Mouse (Mus musculus) midbrain, embryonic 12.5 days (tissue): ENCODE results near the gene Fndc1. TPM values are rescaled to one million over a fixed set of nuclear protein-coding genes. Genes with fewer than 3 reads are reported as not detected.

ENCODE experiments used
- ATAC-seq: fragments of 200-750 bp; cut with Nextera tagmentation; 2 replicates; pipeline ENCODE4 v1.8.0; 2017; ENCODE audit warnings: low read depth, moderate TSS enrichment, moderate library complexity; ENCODE audit not compliant: low FRiP score
- H3K27ac ChIP-seq: fragments of 300-500 bp; sonication (generic); replicated peaks from 2 replicates; pipeline ENCODE4 v1.5.1; 2016; ENCODE audit warnings: mild to moderate bottlenecking
- H3K27me3 ChIP-seq: fragments of 300-500 bp; sonication (generic); 2 replicates; pipeline ENCODE4 v1.6.1; 2016; ENCODE audit warnings: mild to moderate bottlenecking
- H3K36me3 ChIP-seq: fragments of 300-500 bp; sonication (generic); 2 replicates; pipeline ENCODE4 v1.6.1; 2016
- H3K4me1 ChIP-seq: fragments of 300-500 bp; sonication (generic); 2 replicates; pipeline ENCODE4 v1.6.1; 2016
- H3K4me2 ChIP-seq: fragments of 300-500 bp; sonication (generic); replicated peaks from 2 replicates; pipeline ENCODE4 v1.6.1; 2016; ENCODE audit warnings: mild to moderate bottlenecking, moderate library complexity
- H3K4me3 ChIP-seq: fragments of 300-500 bp; sonication (generic); 2 replicates; pipeline ENCODE4 v1.5.1; 2016; ENCODE audit warnings: mild to moderate bottlenecking
- H3K9ac ChIP-seq: fragments of 300-500 bp; sonication (generic); replicated peaks from 2 replicates; pipeline ENCODE4 v1.6.1; 2016; ENCODE audit warnings: mild to moderate bottlenecking, moderate library complexity
- H3K9me3 ChIP-seq: fragments of 300-500 bp; sonication (generic); 2 replicates; pipeline ENCODE4 v1.6.1; 2016; ENCODE audit warnings: mild to moderate bottlenecking
- WGBS: fragments of 180-500 bp; shearing (Covaris S2); methylation state at CpG from one replicate; pipeline ENCODE4 v1.1.7; 2016; 5-methylcytosine and 5-hydroxymethylcytosine counted together
- polyA plus RNA-seq: library from polyadenylated mRNA; unstranded; fragments of >200 nt; fragmentation: Nextera tagmentation; extraction: Ambion mirVana; gene quantifications from 2 replicates; pipeline ENCODE4 v1.2.1, GENCODE M21; 2016

Fndc1 gene
- polyA plus RNA-seq, 1 experiment from 2014 or later, result 0.93 TPM

GRCm38 (mm10) chr17:7814433-7814832, 12.7 kb downstream of the Fndc1 start:
- H3K4me1 ChIP-seq, result no peaks in the 10 kb centered on the region
- WGBS, result 60% methylated on average over 3 of the region's 3 CpGs
- H3K4me2 ChIP-seq, result no peak overlapping the region
- no peak overlapping the region for H3K27ac ChIP-seq
- H3K9me3 ChIP-seq, result no peaks in the 10 kb centered on the region
- no peak overlapping the region for H3K4me3 ChIP-seq
- no peak overlapping the region for H3K9ac ChIP-seq
- no peaks in the 10 kb centered on the region for H3K27me3 ChIP-seq
- no peak for ATAC-seq
- no peaks in the 10 kb centered on the region for H3K36me3 ChIP-seq

- H3K27ac ChIP-seq, result no peak overlapping the region
- no peaks in the 10 kb centered on the region for H3K36me3 ChIP-seq
- no peak overlapping the region for H3K9ac ChIP-seq
- no peaks in the 10 kb centered on the region for H3K27me3 ChIP-seq
- WGBS, result 84% methylated on average over 2 of the region's 2 CpGs
- no peaks in the 10 kb centered on the region for H3K9me3 ChIP-seq
- no peaks in the 10 kb centered on the region for H3K4me1 ChIP-seq
- no peak overlapping the region for H3K4me3 ChIP-seq
- H3K4me2 ChIP-seq, result no peak overlapping the region
- no peak for ATAC-seq
Observed at GRCm38 (mm10) chr17:7808043-7808442, 19.1 kb downstream of the Fndc1 start.

- H3K9ac ChIP-seq, result no peak overlapping the region
- no peak overlapping the region for H3K4me2 ChIP-seq
- no peak for ATAC-seq
- no peaks in the 10 kb centered on the region for H3K9me3 ChIP-seq
- H3K27me3 ChIP-seq, result no peaks in the 10 kb centered on the region
- H3K4me3 ChIP-seq, result no peak overlapping the region
- H3K4me1 ChIP-seq, result no peaks in the 10 kb centered on the region
- 84% methylated on average over 6 of the region's 6 CpGs for WGBS
- H3K27ac ChIP-seq, result no peak overlapping the region
- H3K36me3 ChIP-seq, result no peaks in the 10 kb centered on the region
Observed at GRCm38 (mm10) chr17:7805105-7805504, 22.0 kb downstream of the Fndc1 start.

- H3K9ac ChIP-seq, result no peak overlapping the region
- no peaks in the 10 kb centered on the region for H3K27me3 ChIP-seq
- no peak for ATAC-seq
- WGBS, result 86% methylated on average over 9 of the region's 9 CpGs
- H3K36me3 ChIP-seq, result no peaks in the 10 kb centered on the region
- H3K4me3 ChIP-seq, result no peak overlapping the region
- no peak overlapping the region for H3K27ac ChIP-seq
- H3K4me2 ChIP-seq, result no peak overlapping the region
- H3K9me3 ChIP-seq, result no peaks in the 10 kb centered on the region
- H3K4me1 ChIP-seq, result no peaks in the 10 kb centered on the region
Observed at GRCm38 (mm10) chr17:7802483-7802882, 24.6 kb downstream of the Fndc1 start.

- Histone ChIP-seq H3K27me3 (no peaks in the 10 kb centered on the region), H3K4me1 (no peaks in the 10 kb centered on the region), H3K27ac (no peak overlapping the region), H3K36me3 (no peaks in the 10 kb centered on the region), H3K4me3 (no peak overlapping the region), H3K9ac (no peak overlapping the region), H3K9me3 (no peaks in the 10 kb centered on the region), H3K4me2 (no peak overlapping the region)
- 66% methylated on average over 3 of the region's 3 CpGs for WGBS
- no peak for ATAC-seq
Observed at GRCm38 (mm10) chr17:7799894-7800293, 27.2 kb downstream of the Fndc1 start.

DNA sequence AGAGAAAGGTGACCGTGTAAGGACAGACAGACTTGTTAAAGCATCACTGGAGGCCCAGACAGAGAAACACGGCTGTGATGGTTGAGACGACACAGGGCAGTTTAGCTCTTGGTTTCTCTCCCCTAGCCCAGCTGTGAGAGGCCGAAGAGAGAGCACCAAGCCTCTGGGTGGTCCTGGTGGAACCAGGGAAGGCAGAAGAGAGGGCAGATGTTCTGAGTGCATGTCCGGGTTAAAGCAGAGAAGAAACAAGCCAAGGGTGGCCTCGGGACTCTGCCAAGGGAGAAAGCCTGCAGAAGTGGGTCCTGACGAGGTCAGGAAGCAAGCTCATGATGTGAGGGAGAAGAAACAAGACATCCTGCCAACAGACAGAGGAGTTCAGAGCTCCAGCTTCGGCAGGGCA, 31.5 kb downstream of the Fndc1 start:
- Histone ChIP-seq H3K4me3 (no peak overlapping the region), H3K27me3 (no peaks in the 10 kb centered on the region), H3K9ac (no peak overlapping the region), H3K4me2 (no peak overlapping the region), H3K36me3 (no peaks in the 10 kb centered on the region), H3K27ac (no peak overlapping the region), H3K9me3 (no peaks in the 10 kb centered on the region), H3K4me1 (no peaks in the 10 kb centered on the region)
- ATAC-seq, result no peak
- WGBS, result 82% methylated on average over 8 of the region's 8 CpGs

GRCm38 (mm10) chr17:7795168-7795567, 31.9 kb downstream of the Fndc1 start:
- no peak for ATAC-seq
- H3K27ac ChIP-seq, result no peak overlapping the region
- no peaks in the 10 kb centered on the region for H3K27me3 ChIP-seq
- H3K4me3 ChIP-seq, result no peak overlapping the region
- H3K4me2 ChIP-seq, result no peak overlapping the region
- H3K9ac ChIP-seq, result no peak overlapping the region
- 92% methylated on average over 2 of the region's 2 CpGs for WGBS
- H3K36me3 ChIP-seq, result no peaks in the 10 kb centered on the region
- H3K4me1 ChIP-seq, result no peaks in the 10 kb centered on the region
- H3K9me3 ChIP-seq, result no peaks in the 10 kb centered on the region

- H3K4me2 ChIP-seq, result no peak overlapping the region
- H3K36me3 ChIP-seq, result no peaks in the 10 kb centered on the region
- no peak overlapping the region for H3K27ac ChIP-seq
- no peaks in the 10 kb centered on the region for H3K9me3 ChIP-seq
- H3K4me3 ChIP-seq, result no peak overlapping the region
- no peaks in the 10 kb centered on the region for H3K4me1 ChIP-seq
- H3K9ac ChIP-seq, result no peak overlapping the region
- WGBS, result 91% methylated on average over 6 of the region's 6 CpGs
- no peak for ATAC-seq
- H3K27me3 ChIP-seq, result no peaks in the 10 kb centered on the region
Observed at GRCm38 (mm10) chr17:7794093-7794492, 33.0 kb downstream of the Fndc1 start.

DNA sequence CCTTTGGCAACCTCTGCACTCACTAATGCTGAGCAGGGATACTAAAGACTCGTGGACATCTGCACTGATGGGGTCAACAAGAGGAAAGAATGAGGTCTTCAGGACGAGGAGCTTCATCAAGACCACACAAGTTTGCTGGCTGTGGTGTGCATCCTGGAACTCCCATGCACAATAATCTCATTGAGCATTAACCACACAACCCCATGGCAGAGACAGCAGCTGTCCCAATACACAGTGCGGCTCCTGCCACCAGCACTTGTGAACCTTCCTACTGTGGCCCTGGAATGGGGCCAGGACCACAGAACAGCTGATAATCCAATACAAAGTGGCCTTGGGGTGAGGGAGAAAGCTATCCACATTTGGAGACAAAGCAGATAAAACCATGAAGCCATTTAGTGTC, 36.6 kb downstream of the Fndc1 start:
- WGBS, result 72% methylated on average over 3 of the region's 3 CpGs
- Histone ChIP-seq H3K9ac (no peak overlapping the region), H3K27me3 (no peaks in the 10 kb centered on the region)

GRCm38 (mm10) chr17:7774101-7774500, 53.0 kb downstream of the Fndc1 start:
- WGBS, result 93% methylated on average over 3 of the region's 3 CpGs
- H3K27me3 ChIP-seq, result no peaks in the 10 kb centered on the region
- no peak overlapping the region for H3K4me3 ChIP-seq
- H3K4me1 ChIP-seq, result no peaks in the 10 kb centered on the region
- no peaks in the 10 kb centered on the region for H3K9me3 ChIP-seq
- no peak overlapping the region for H3K9ac ChIP-seq
- no peak overlapping the region for H3K27ac ChIP-seq
- no peak overlapping the region for H3K4me2 ChIP-seq
- no peak for ATAC-seq
- no peaks in the 10 kb centered on the region for H3K36me3 ChIP-seq

More for the DNA sequence above, 36.6 kb downstream of the Fndc1 start:
- ATAC-seq, result no peak
- H3K4me2 ChIP-seq, result no peak overlapping the region
- H3K9me3 ChIP-seq, result no peaks in the 10 kb centered on the region
- no peak overlapping the region for H3K4me3 ChIP-seq
- H3K27ac ChIP-seq, result no peak overlapping the region
- no peaks in the 10 kb centered on the region for H3K36me3 ChIP-seq
- H3K4me1 ChIP-seq, result no peaks in the 10 kb centered on the region

GRCm38 (mm10) chr17:7759786-7760185, 67.3 kb downstream of the Fndc1 start:
- Histone ChIP-seq H3K27ac (no peak overlapping the region), H3K9me3 (no peaks in the 10 kb centered on the region), H3K27me3 (no peaks in the 10 kb centered on the region), H3K4me3 (no peak overlapping the region), H3K4me2 (no peak overlapping the region), H3K9ac (no peak overlapping the region), H3K36me3 (no peaks in the 10 kb centered on the region), H3K4me1 (no peaks in the 10 kb centered on the region)
- no peak for ATAC-seq
- 79% methylated on average over 4 of the region's 4 CpGs for WGBS

DNA sequence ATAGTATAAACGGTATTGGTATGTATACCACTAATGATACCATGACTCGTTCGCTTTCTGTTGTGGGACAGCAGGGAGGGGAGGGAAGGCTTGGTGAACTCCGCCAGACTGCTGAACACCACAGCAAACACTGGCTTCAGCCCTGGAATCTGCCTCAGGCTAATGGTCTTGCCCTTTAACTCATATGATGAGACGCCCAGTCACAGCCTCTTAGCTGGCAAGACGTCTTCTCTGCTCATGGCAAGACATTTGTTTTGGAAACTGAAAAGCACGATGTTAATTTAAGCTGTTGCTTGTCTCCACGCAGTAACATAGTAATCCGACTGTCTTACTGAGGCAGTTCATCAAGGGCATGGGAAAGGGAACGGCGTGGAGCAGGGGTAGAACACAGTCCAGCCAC, 72.1 kb downstream of the Fndc1 start:
- no peak overlapping the region for H3K9ac ChIP-seq
- H3K4me3 ChIP-seq, result no peak overlapping the region
- no peak overlapping the region for H3K4me2 ChIP-seq
- no peaks in the 10 kb centered on the region for H3K27me3 ChIP-seq
- 89% methylated on average over 11 of the region's 11 CpGs for WGBS
- H3K36me3 ChIP-seq, result no peaks in the 10 kb centered on the region
- ATAC-seq, result no peak
- no peak overlapping the region for H3K27ac ChIP-seq
- H3K9me3 ChIP-seq, result no peaks in the 10 kb centered on the region
- no peaks in the 10 kb centered on the region for H3K4me1 ChIP-seq

DNA sequence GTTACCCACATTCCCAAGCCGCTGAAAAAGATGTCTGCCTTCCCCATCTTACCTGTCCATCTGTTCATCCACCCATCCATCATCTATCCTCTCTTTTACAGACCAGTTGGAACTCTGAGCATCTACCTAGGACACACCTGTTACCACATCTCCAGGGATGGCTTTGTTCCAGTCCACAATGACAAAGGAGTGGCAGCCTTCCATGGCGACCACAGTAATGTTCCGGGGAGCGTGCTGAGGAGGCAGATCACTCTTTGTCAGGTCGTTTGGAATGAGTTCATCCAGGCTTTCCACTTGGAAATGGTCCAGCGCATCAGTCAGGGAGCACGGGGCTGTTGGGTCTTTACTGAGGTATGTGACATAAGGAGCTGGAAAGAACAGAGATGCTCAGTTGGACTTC, 73.7 kb downstream of the Fndc1 start:
- 80% methylated on average over 7 of the region's 7 CpGs for WGBS
- H3K4me3 ChIP-seq, result no peak overlapping the region
- H3K9ac ChIP-seq, result no peak overlapping the region
- no peaks in the 10 kb centered on the region for H3K27me3 ChIP-seq
- no peaks in the 10 kb centered on the region for H3K4me1 ChIP-seq
- no peak overlapping the region for H3K27ac ChIP-seq
- no peaks in the 10 kb centered on the region for H3K36me3 ChIP-seq
- H3K9me3 ChIP-seq, result no peaks in the 10 kb centered on the region
- no peak for ATAC-seq
- no peak overlapping the region for H3K4me2 ChIP-seq
